10 mouse cellular contexts compared by ENCODE assay signal in the genomic region with DNA sequence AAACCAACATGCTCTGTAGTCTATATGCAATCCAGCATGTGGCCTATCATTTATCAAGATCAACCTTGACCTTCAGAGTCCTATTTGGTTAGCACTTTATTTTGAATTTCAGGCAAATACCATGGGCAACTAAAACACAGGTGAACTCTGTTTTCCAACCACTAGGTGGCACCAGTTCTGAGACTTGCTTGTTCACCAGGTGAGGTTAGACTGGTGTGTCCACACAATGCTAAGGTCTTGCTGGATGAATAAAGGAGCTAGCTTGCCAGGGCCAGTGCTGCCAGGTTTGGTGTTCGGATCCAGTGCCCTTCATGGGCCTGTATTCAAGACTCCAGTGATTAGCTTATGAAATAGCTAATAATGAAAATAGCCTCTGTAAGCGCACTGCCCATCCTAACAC. TPM values are rescaled to one million over a fixed set of nuclear protein-coding genes. Genes with fewer than 3 reads are reported as not detected.
DNase-seq lines count a peak whose midpoint lies in the region; ATAC-seq lines count a peak whose summit lies in the region.
"Had no signal": no experiment of that assay in that cellular context is flagged by ENCODE, and none has a peak within 500 bp of the region (broad histone marks: within the 10 kb centered on the region; RNA-seq: fewer than 3 reads in every experiment).

No protein-coding gene starts in this region.

- no peak overlapping the region for H3K4me3 ChIP-seq in hindbrain, embryonic 10.5 days
- H3K4me3 ChIP-seq in hindbrain, embryonic 13.5 days = no peak overlapping the region
- H3K4me3 ChIP-seq: embryonic facial prominence, embryonic 15.5 days; lung, embryonic 15.5 days had no signal

- peak; percentile 35 for DNase-seq in hindbrain, embryonic 10.5 days (ENCODE audit: low spot score)
- DNase-seq in ES-CJ7 (ENCODE audit: low read depth, low spot score) = peak; percentile 78
- DNase-seq in c-Kit-positive CD71-positive TER-119-positive erythroid progenitor cells, embryonic 14.5 days (ENCODE audit: low spot score) = peak; percentile 63
- peak; percentile 36 for DNase-seq in gastrocnemius, postnatal 14 days
- peak; percentile 67 to 80 for DNase-seq in kidney, postnatal 36 days
- DNase-seq in testis, postnatal 14 days (ENCODE audit: low spot score) = peak; percentile 36

- no peak overlapping the region for H3K9ac ChIP-seq in hindbrain, embryonic 13.5 days
- H3K9ac ChIP-seq: embryonic facial prominence, embryonic 15.5 days; lung, embryonic 15.5 days had no signal

- no peaks in the 10 kb centered on the region for H3K36me3 ChIP-seq in hindbrain, embryonic 10.5 days
- H3K36me3 ChIP-seq in hindbrain, embryonic 13.5 days = no peaks in the 10 kb centered on the region
- H3K36me3 ChIP-seq: embryonic facial prominence, embryonic 15.5 days; lung, embryonic 15.5 days had no signal

- H3K27me3 ChIP-seq in hindbrain, embryonic 10.5 days (ENCODE audit: insufficient read depth, poor library complexity, severe bottlenecking) = no peaks in the 10 kb centered on the region
- H3K27me3 ChIP-seq in hindbrain, embryonic 13.5 days = no peaks in the 10 kb centered on the region
- H3K27me3 ChIP-seq: embryonic facial prominence, embryonic 15.5 days; lung, embryonic 15.5 days had no signal

- ATAC-seq in hindbrain, embryonic 13.5 days (ENCODE audit: low FRiP score) = no peak
- ATAC-seq in megakaryocyte, adult 5-6 weeks (ENCODE audit: poor library complexity, severe bottlenecking) = peak; percentile 88

- WGBS in hindbrain, embryonic 10.5 days = 73% methylated on average over 2 of the region's 2 CpGs
- WGBS in hindbrain, embryonic 13.5 days = 83% methylated on average over 2 of the region's 2 CpGs

- H3K4me2 ChIP-seq in hindbrain, embryonic 13.5 days = no peak overlapping the region
- H3K4me2 ChIP-seq: embryonic facial prominence, embryonic 15.5 days; lung, embryonic 15.5 days had no signal

- no peaks in the 10 kb centered on the region for H3K4me1 ChIP-seq in hindbrain, embryonic 10.5 days (replicated peaks)
- peaks cover 4% of the 10 kb centered on the region; the same call in 1 of the 2 replicates for H3K4me1 ChIP-seq in hindbrain, embryonic 13.5 days (replicated peaks)

- H3K27ac ChIP-seq in hindbrain, embryonic 10.5 days = no peak overlapping the region
- H3K27ac ChIP-seq in hindbrain, embryonic 13.5 days = no peak overlapping the region
- H3K27ac ChIP-seq: embryonic facial prominence, embryonic 15.5 days; lung, embryonic 15.5 days had no signal

- intact Hi-C loops in gastrocnemius, postnatal 14 days (cut with DNase I; ENCODE audit: low total_unique reads) = loop anchor here (5.0 kb wide), 1 partner anchor 100 kb away; no protein-coding TSS in a partner anchor

- H3K9me3 ChIP-seq in hindbrain, embryonic 10.5 days = no peaks in the 10 kb centered on the region
- H3K9me3 ChIP-seq in hindbrain, embryonic 13.5 days = no peaks in the 10 kb centered on the region
- H3K9me3 ChIP-seq: embryonic facial prominence, embryonic 15.5 days; lung, embryonic 15.5 days had no signal

RNA-seq across cellular contexts. Expression of a gene that starts 10.9 kb away (rescaled TPM):
- polyA plus RNA-seq in hindbrain, embryonic 10.5 days (2016; fragmentation: Nextera tagmentation; extraction: Ambion mirVana) = 0.68 and 0.86 TPM in 2 replicates
- polyA plus RNA-seq in hindbrain, embryonic 13.5 days (2015; fragmentation: Nextera tagmentation; extraction: Ambion mirVana) = 3.9 and 4.1 TPM in 2 replicates
- under 1 TPM in 1 of 2 experiments, not detected in 1; 0.08 TPM for total RNA-seq in gastrocnemius, postnatal 14 days (2021)
- 0.04 TPM in 1 of 2 replicates, not detected in the other for total RNA-seq in megakaryocyte, adult 5-6 weeks (2015)
- total RNA-seq in megakaryocyte, adult 5-6 weeks (2017) = not detected in 2 replicates

RNA-seq across cellular contexts. Expression of a gene that starts 40.1 kb away (rescaled TPM):
- polyA plus RNA-seq in hindbrain, embryonic 10.5 days (2016; fragmentation: Nextera tagmentation; extraction: Ambion mirVana) = 40.5 and 53.2 TPM in 2 replicates
- 110 and 113 TPM in 2 replicates for polyA plus RNA-seq in hindbrain, embryonic 13.5 days (2015; fragmentation: Nextera tagmentation; extraction: Ambion mirVana)
- 10 to 100 TPM; 25.2 to 26.2 TPM for total RNA-seq in gastrocnemius, postnatal 14 days (2021)
- total RNA-seq in megakaryocyte, adult 5-6 weeks (2015) = 84.3 and 92.5 TPM in 2 replicates
- 43.8 and 48.8 TPM in 2 replicates for total RNA-seq in megakaryocyte, adult 5-6 weeks (2017)
